Mouse (Mus musculus) midbrain, embryonic 15.5 days (tissue): Measurements from ENCODE around the gene Slc28a3. TPM values are rescaled to one million over a fixed set of nuclear protein-coding genes. Genes with fewer than 3 reads are reported as not detected.

ENCODE experiments used
- ATAC-seq: fragments of 200-750 bp; cut with Nextera tagmentation; replicated peaks from 2 replicates; pipeline ENCODE4 v1.8.0; 2017; ENCODE audit warnings: moderate TSS enrichment
- H3K27ac ChIP-seq: fragments of 300-500 bp; sonication (generic); 2 replicates; pipeline ENCODE4 v1.5.1; 2015; ENCODE audit warnings: mild to moderate bottlenecking, inconsistent platforms
- H3K27me3 ChIP-seq: fragments of 300-500 bp; sonication (generic); replicated peaks from 2 replicates; pipeline ENCODE4 v1.6.1; 2015; ENCODE audit warnings: inconsistent platforms
- H3K36me3 ChIP-seq: fragments of 300-500 bp; sonication (generic); replicated peaks from 2 replicates; pipeline ENCODE4 v1.6.1; 2015; ENCODE audit warnings: inconsistent platforms
- H3K4me1 ChIP-seq: fragments of 300-500 bp; sonication (generic); 2 replicates; pipeline ENCODE4 v1.6.1; 2015; ENCODE audit warnings: inconsistent platforms
- H3K4me2 ChIP-seq: fragments of 300-500 bp; sonication (generic); 2 replicates; pipeline ENCODE4 v1.6.1; 2015; ENCODE audit warnings: inconsistent platforms, mild to moderate bottlenecking, moderate library complexity
- H3K4me3 ChIP-seq: fragments of 300-500 bp; sonication (generic); 2 replicates; pipeline ENCODE4 v1.5.1; 2015; ENCODE audit warnings: mild to moderate bottlenecking, inconsistent platforms
- H3K9ac ChIP-seq: fragments of 300-500 bp; sonication (generic); 2 replicates; pipeline ENCODE4 v1.6.1; 2015; ENCODE audit warnings: mild to moderate bottlenecking, inconsistent platforms
- H3K9me3 ChIP-seq: fragments of 300-500 bp; sonication (generic); 2 replicates; pipeline ENCODE4 v1.6.1; 2016; ENCODE audit warnings: inconsistent platforms
- WGBS: fragments of 180-500 bp; shearing (Covaris S2); methylation state at CpG from one replicate; pipeline ENCODE4 v1.1.7; 2015; ENCODE audit warnings: mixed read lengths; 5-methylcytosine and 5-hydroxymethylcytosine counted together
- polyA plus RNA-seq: library from polyadenylated mRNA; unstranded; fragments of >200 nt; fragmentation: Nextera tagmentation; extraction: Ambion mirVana; gene quantifications from 2 replicates; pipeline ENCODE4 v1.2.1, GENCODE M21; 2015

The Slc28a3 gene
- polyA plus RNA-seq, 1 experiment from 2014 or later: 0.05 TPM

GRCm38 (mm10) chr13:58514147-58514727 lies 96.4 kb downstream of the Slc28a3 start:
- Histone ChIP-seq H3K4me2 (no peak overlapping the region), H3K9ac (no peak overlapping the region), H3K9me3 (no peaks in the 10 kb centered on the region), H3K36me3 (no peaks in the 10 kb centered on the region), H3K4me1 (no peaks in the 10 kb centered on the region), H3K27ac (no peak overlapping the region), H3K4me3 (no peak overlapping the region), H3K27me3 (no peaks in the 10 kb centered on the region)
- no peak for ATAC-seq
- 88% methylated on average over 8 of the region's 8 CpGs for WGBS

DNA sequence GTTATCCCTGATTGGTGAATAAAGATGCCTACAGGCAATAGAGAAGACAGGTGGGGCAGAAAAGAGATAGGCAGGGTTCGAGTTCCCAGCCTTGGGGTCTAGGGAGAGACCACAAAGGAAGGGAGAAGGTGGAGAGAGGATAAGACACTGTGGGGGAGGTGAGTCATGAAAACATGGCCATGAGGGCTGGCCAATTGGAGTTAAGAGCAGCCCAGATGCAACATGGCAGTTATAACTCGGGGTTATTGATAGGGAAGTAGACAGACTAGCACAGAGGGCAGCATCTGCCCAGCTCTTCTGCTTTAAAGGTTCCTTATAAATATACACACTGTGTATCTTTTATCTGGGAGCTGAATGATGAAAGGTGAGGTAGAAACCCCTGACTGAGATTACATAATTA lies 98.8 kb downstream of the Slc28a3 start:
- Histone ChIP-seq H3K9me3 (no peaks in the 10 kb centered on the region), H3K27me3 (no peaks in the 10 kb centered on the region), H3K36me3 (no peaks in the 10 kb centered on the region), H3K27ac (no peak overlapping the region), H3K9ac (no peak overlapping the region), H3K4me3 (no peak overlapping the region), H3K4me2 (no peak overlapping the region), H3K4me1 (peaks cover 7% of the 10 kb centered on the region)
- WGBS: 68% methylated on average over 2 of the region's 2 CpGs
- no peak for ATAC-seq

GRCm38 (mm10) chr13:58511248-58511647 lies 99.4 kb downstream of the Slc28a3 start:
- no peak overlapping the region for H3K9ac ChIP-seq
- H3K9me3 ChIP-seq: no peaks in the 10 kb centered on the region
- H3K36me3 ChIP-seq: no peaks in the 10 kb centered on the region
- H3K4me1 ChIP-seq: peaks cover 9% of the 10 kb centered on the region
- WGBS: 70% methylated on average over 9 of the region's 9 CpGs
- no peak overlapping the region for H3K27ac ChIP-seq
- H3K27me3 ChIP-seq: no peaks in the 10 kb centered on the region
- no peak for ATAC-seq
- no peak overlapping the region for H3K4me3 ChIP-seq
- H3K4me2 ChIP-seq: no peak overlapping the region

DNA sequence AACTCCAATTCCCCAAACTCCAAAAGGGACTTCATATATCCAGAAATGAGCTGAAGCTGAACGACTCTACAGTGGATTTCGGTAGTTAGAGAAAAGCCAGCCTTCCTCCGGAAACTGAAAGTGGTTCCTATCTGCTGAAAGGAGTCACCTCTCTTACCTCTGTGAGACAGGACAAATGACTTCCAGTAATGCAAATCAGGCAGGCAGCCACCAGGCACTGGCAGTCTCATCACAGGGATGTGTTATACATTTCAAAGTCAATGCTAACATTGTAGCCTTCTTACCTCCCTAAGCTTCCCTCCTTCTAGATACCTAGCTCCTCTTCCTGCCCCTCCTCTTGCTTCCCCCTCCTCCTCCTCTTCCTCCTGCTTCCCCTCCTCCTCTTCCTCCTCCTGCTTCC lies 101.4 kb downstream of the Slc28a3 start:
- H3K4me1 ChIP-seq: peaks cover 9% of the 10 kb centered on the region
- H3K9ac ChIP-seq: no peak overlapping the region
- ATAC-seq: no peak
- H3K36me3 ChIP-seq: no peaks in the 10 kb centered on the region
- no peak overlapping the region for H3K27ac ChIP-seq
- H3K4me2 ChIP-seq: no peak overlapping the region
- 71% methylated on average over 3 of the region's 3 CpGs for WGBS
- H3K27me3 ChIP-seq: no peaks in the 10 kb centered on the region
- H3K9me3 ChIP-seq: no peaks in the 10 kb centered on the region
- H3K4me3 ChIP-seq: no peak overlapping the region

GRCm38 (mm10) chr13:58503610-58504009 lies 107.1 kb downstream of the Slc28a3 start:
- Histone ChIP-seq H3K4me3 (no peak overlapping the region), H3K4me1 (peaks cover 11% of the 10 kb centered on the region), H3K4me2 (no peak overlapping the region), H3K27ac (no peak overlapping the region), H3K9me3 (no peaks in the 10 kb centered on the region), H3K9ac (no peak overlapping the region), H3K36me3 (no peaks in the 10 kb centered on the region), H3K27me3 (no peaks in the 10 kb centered on the region)
- 97% methylated on average over 2 of the region's 2 CpGs for WGBS
- no peak for ATAC-seq

DNA sequence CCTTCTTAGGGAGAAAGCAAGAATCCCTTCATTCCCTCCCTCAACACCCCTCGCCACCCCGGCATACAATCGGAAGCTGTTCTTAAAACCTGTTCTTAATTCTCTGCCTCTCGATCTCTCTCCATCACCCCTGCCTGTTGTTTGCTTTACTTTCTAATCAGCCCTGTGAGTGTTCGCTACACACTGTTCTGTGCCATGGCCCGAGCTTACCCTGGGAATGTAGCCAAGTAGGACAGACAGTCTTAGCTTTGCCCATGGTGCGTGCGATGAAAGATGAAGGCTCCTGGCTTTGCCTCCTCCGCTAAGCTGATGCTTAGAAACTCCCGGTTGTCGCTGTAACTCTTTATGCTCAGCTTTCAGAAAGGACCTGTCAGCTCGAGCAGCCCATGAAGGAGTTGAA lies 112.9 kb downstream of the Slc28a3 start:
- H3K27ac ChIP-seq: no peak overlapping the region
- no peak overlapping the region for H3K4me2 ChIP-seq
- H3K9ac ChIP-seq: no peak overlapping the region
- no peak for ATAC-seq
- H3K27me3 ChIP-seq: no peaks in the 10 kb centered on the region
- 67% methylated on average over 12 of the region's 12 CpGs for WGBS
- H3K36me3 ChIP-seq: no peaks in the 10 kb centered on the region
- H3K4me1 ChIP-seq: peaks cover 12% of the 10 kb centered on the region; the same call in 1 of the 2 replicates
- no peaks in the 10 kb centered on the region for H3K9me3 ChIP-seq
- H3K4me3 ChIP-seq: no peak overlapping the region

Other genes with a start within 250 kb of the Slc28a3 start
- gene 2210016F16Rik, start 225.7 kb downstream of the Slc28a3 start, polyA plus RNA-seq: 20.6 and 22.6 TPM in 2 replicates
- gene Rmi1, start 208.6 kb downstream of the Slc28a3 start, polyA plus RNA-seq: 20.8 and 22.2 TPM in 2 replicates
- 1,347 and 1,359 TPM in 2 replicates for gene Hnrnpk, start 207.5 kb downstream of the Slc28a3 start, polyA plus RNA-seq
- 121 and 126 TPM in 2 replicates for gene Ntrk2, start 195.7 kb upstream of the Slc28a3 start, polyA plus RNA-seq